Mouse (Mus musculus) liver, embryonic 15.5 days (tissue): ENCODE measurements around the gene Ccdc182. TPM values are rescaled to one million over a fixed set of nuclear protein-coding genes. Genes with fewer than 3 reads are reported as not detected.

Source experiments
- ATAC-seq: fragments of 200-750 bp; cut with Nextera tagmentation; 2 replicates; pipeline ENCODE4 v1.8.0; 2017; ENCODE audit warnings: moderate number of reproducible peaks, mild to moderate bottlenecking, moderate library complexity; ENCODE audit not compliant: insufficient read depth
- H3K27ac ChIP-seq: fragments of 300-500 bp; sonication (generic); replicated peaks from 2 replicates; pipeline ENCODE4 v1.5.1; 2015; ENCODE audit warnings: mild to moderate bottlenecking, inconsistent platforms
- H3K27me3 ChIP-seq: fragments of 300-500 bp; sonication (generic); 2 replicates; pipeline ENCODE4 v1.6.1; 2015; ENCODE audit warnings: mild to moderate bottlenecking, inconsistent platforms
- H3K36me3 ChIP-seq: fragments of 300-500 bp; sonication (generic); replicated peaks from 2 replicates; pipeline ENCODE4 v1.6.1; 2015; ENCODE audit warnings: moderate library complexity, mild to moderate bottlenecking, inconsistent platforms
- H3K4me1 ChIP-seq: fragments of 300-500 bp; sonication (generic); replicated peaks from 2 replicates; pipeline ENCODE4 v1.6.1; 2015; ENCODE audit warnings: inconsistent platforms
- H3K4me2 ChIP-seq: fragments of 300-500 bp; sonication (generic); 2 replicates; pipeline ENCODE4 v1.6.1; 2015; ENCODE audit warnings: moderate library complexity, mild to moderate bottlenecking, inconsistent platforms
- H3K4me3 ChIP-seq: fragments of 300-500 bp; sonication (generic); replicated peaks from 2 replicates; pipeline ENCODE4 v1.5.1; 2015; ENCODE audit warnings: mild to moderate bottlenecking, inconsistent platforms
- H3K9ac ChIP-seq: fragments of 300-500 bp; sonication (generic); 2 replicates; pipeline ENCODE4 v1.6.1; 2015; ENCODE audit warnings: moderate library complexity, mild to moderate bottlenecking, inconsistent platforms
- H3K9me3 ChIP-seq: fragments of 300-500 bp; sonication (generic); replicated peaks from 2 replicates; pipeline ENCODE4 v1.6.1; 2016; ENCODE audit warnings: inconsistent platforms
- WGBS: fragments of 180-500 bp; shearing (Covaris S2); methylation state at CpG from one replicate; pipeline ENCODE4 v1.1.7; 2015; ENCODE audit warnings: mixed read lengths; ENCODE audit not compliant: insufficient replicate concordance; 5-methylcytosine and 5-hydroxymethylcytosine counted together
- polyA plus RNA-seq: library from polyadenylated mRNA; unstranded; fragments of >200 nt; fragmentation: Nextera tagmentation; extraction: Ambion mirVana; gene quantifications from 2 replicates; pipeline ENCODE4 v1.2.1, GENCODE M21; 2015

Gene Ccdc182
- polyA plus RNA-seq, 1 experiment from 2014 or later, result not detected

GRCm38 (mm10) chr11:88260463-88260862 lies 33.4 kb upstream of the Ccdc182 start:
- Histone ChIP-seq H3K4me2 (no peak overlapping the region), H3K4me1 (no peaks in the 10 kb centered on the region), H3K9me3 (no peaks in the 10 kb centered on the region), H3K27me3 (peaks cover 37% of the 10 kb centered on the region), H3K36me3 (no peaks in the 10 kb centered on the region), H3K9ac (no peak overlapping the region), H3K27ac (no peak overlapping the region), H3K4me3 (no peak overlapping the region)
- ATAC-seq, result no peak
- 39% methylated on average over 7 of the region's 7 CpGs for WGBS

DNA sequence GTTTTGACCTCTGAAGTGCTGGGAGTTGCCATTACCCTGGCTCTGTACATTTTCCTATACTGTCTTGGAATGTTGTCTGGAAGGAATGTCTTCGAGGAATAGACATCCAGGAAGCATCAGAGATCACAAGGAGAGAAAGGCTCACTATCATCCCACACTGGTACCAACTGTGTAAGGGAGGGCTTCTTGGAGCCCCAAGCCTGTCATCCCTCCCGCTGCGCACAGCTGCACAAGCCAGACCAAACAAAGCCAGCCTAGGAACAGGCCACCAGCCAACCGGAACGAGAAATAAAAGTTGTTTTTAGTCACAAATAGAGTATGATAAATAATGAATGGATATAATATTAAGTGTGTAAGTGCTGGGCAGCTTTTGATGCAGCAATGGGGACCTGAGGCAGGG lies 29.0 kb upstream of the Ccdc182 start:
- Histone ChIP-seq H3K4me2 (no peak overlapping the region), H3K27ac (no peak overlapping the region), H3K4me3 (no peak overlapping the region), H3K9me3 (no peaks in the 10 kb centered on the region), H3K9ac (no peak overlapping the region), H3K36me3 (no peaks in the 10 kb centered on the region), H3K4me1 (no peaks in the 10 kb centered on the region), H3K27me3 (peaks cover 59% of the 10 kb centered on the region)
- no peak for ATAC-seq
- WGBS, result 65% methylated on average over 5 of the region's 5 CpGs

GRCm38 (mm10) chr11:88266311-88266710 lies 27.5 kb upstream of the Ccdc182 start:
- no peak overlapping the region for H3K9ac ChIP-seq
- H3K27ac ChIP-seq, result no peak overlapping the region
- no peak overlapping the region for H3K4me2 ChIP-seq
- no peaks in the 10 kb centered on the region for H3K4me1 ChIP-seq
- peaks cover 57% of the 10 kb centered on the region for H3K27me3 ChIP-seq
- no peak overlapping the region for H3K4me3 ChIP-seq
- no peaks in the 10 kb centered on the region for H3K36me3 ChIP-seq
- WGBS, result 47% methylated on average over 6 of the region's 6 CpGs
- H3K9me3 ChIP-seq, result no peaks in the 10 kb centered on the region
- ATAC-seq, result no peak

GRCm38 (mm10) chr11:88271870-88272269 lies 22.0 kb upstream of the Ccdc182 start:
- no peak overlapping the region for H3K4me3 ChIP-seq
- WGBS, result 34% methylated on average over 3 of the region's 3 CpGs
- H3K9ac ChIP-seq, result no peak overlapping the region

DNA sequence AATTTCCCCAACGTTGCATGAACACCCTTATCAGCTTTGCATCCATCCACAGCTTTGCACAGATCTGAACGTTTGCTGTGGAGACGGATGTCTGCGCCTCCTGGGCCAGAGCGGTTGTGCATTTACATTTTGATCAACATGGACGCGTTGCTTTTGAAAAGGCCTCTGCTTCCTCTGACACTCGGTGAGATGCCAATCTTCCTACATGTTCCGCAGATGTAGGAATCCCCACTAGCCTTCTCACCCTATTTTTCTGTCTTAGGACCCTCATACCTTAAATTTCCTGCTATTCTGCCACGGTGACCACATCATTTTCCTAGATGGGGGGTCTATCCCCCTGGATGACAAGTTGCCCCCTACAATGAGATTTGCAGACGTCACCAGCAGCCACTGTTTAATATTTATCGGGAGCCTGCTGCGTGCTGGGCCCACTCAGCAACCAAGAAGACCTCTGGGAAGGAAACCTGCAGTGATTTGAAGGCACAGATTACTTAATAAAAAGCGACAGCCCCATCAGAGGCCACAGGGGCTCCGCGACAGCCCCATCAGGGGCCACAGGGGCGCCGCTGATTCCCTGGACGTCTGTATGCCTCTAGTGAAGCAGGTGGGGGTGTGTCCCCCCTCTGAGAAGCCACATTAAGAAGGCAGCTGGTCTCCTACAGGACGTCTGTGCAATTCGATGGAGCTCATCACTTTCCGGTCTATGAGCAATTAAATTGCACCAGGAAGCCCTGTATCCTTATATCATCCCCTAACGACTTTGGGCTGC lies 19.6 kb upstream of the Ccdc182 start:
- no peak overlapping the region for H3K4me3 ChIP-seq

More at GRCm38 (mm10) chr11:88271870-88272269, 22.0 kb upstream of the Ccdc182 start:
- no peaks in the 10 kb centered on the region for H3K9me3 ChIP-seq
- H3K4me1 ChIP-seq, result no peaks in the 10 kb centered on the region
- no peak overlapping the region for H3K27ac ChIP-seq
- no peak for ATAC-seq
- H3K4me2 ChIP-seq, result no peak overlapping the region
- H3K27me3 ChIP-seq, result peaks cover 63% of the 10 kb centered on the region
- no peaks in the 10 kb centered on the region for H3K36me3 ChIP-seq

GRCm38 (mm10) chr11:88274901-88275498 lies 18.9 kb upstream of the Ccdc182 start:
- 36% methylated on average over 13 of the region's 13 CpGs for WGBS
- H3K36me3 ChIP-seq, result no peaks in the 10 kb centered on the region
- no peak overlapping the region for H3K4me2 ChIP-seq
- no peaks in the 10 kb centered on the region for H3K9me3 ChIP-seq
- H3K27me3 ChIP-seq, result peaks cover 44% of the 10 kb centered on the region
- H3K4me1 ChIP-seq, result no peaks in the 10 kb centered on the region
- no peak overlapping the region for H3K4me3 ChIP-seq
- no peak for ATAC-seq
- H3K27ac ChIP-seq, result no peak overlapping the region
- H3K9ac ChIP-seq, result no peak overlapping the region

More for the DNA sequence above, 19.6 kb upstream of the Ccdc182 start:
- no peak overlapping the region for H3K9ac ChIP-seq
- 51% methylated on average over 23 of the region's 23 CpGs for WGBS
- H3K27me3 ChIP-seq, result peaks cover 48% of the 10 kb centered on the region
- ATAC-seq, result no peak
- H3K36me3 ChIP-seq, result no peaks in the 10 kb centered on the region
- H3K4me1 ChIP-seq, result no peaks in the 10 kb centered on the region
- no peaks in the 10 kb centered on the region for H3K9me3 ChIP-seq
- H3K4me2 ChIP-seq, result no peak overlapping the region
- no peak overlapping the region for H3K27ac ChIP-seq

DNA sequence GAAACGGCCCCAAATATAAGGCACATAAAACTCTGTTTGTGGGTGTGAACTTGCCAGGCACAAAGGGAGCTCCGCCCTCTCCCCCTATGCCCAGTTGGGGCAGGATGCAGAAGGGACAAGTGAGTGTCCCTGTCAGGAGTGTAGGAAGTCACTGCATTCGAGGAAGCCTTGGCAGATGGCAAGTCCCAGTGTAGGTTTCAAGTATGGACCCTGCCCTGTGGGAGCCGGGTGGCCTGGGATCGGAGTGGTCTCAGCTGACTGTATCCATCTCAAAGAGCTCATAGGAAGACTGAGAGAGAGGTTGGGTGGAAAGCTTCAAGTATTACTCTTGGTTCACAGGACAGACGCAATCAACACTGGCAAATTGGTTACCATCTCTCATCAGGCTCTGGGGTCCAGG lies 17.9 kb upstream of the Ccdc182 start:
- H3K9me3 ChIP-seq, result no peaks in the 10 kb centered on the region
- H3K9ac ChIP-seq, result no peak overlapping the region
- no peak overlapping the region for H3K27ac ChIP-seq
- H3K4me1 ChIP-seq, result no peaks in the 10 kb centered on the region
- no peaks in the 10 kb centered on the region for H3K36me3 ChIP-seq
- H3K4me3 ChIP-seq, result no peak overlapping the region
- H3K27me3 ChIP-seq, result peaks cover 39% of the 10 kb centered on the region
- 51% methylated on average over 6 of the region's 6 CpGs for WGBS
- no peak overlapping the region for H3K4me2 ChIP-seq
- no peak for ATAC-seq

- 66% methylated on average over 19 of the region's 19 CpGs for WGBS
- Histone ChIP-seq H3K27ac (no peak overlapping the region), H3K4me3 (no peak overlapping the region), H3K4me1 (no peaks in the 10 kb centered on the region), H3K4me2 (no peak overlapping the region), H3K36me3 (no peaks in the 10 kb centered on the region), H3K9me3 (no peaks in the 10 kb centered on the region), H3K27me3 (peaks cover 35% of the 10 kb centered on the region), H3K9ac (no peak overlapping the region)
- no peak for ATAC-seq
Observed at GRCm38 (mm10) chr11:88276534-88277308, 17.1 kb upstream of the Ccdc182 start.

DNA sequence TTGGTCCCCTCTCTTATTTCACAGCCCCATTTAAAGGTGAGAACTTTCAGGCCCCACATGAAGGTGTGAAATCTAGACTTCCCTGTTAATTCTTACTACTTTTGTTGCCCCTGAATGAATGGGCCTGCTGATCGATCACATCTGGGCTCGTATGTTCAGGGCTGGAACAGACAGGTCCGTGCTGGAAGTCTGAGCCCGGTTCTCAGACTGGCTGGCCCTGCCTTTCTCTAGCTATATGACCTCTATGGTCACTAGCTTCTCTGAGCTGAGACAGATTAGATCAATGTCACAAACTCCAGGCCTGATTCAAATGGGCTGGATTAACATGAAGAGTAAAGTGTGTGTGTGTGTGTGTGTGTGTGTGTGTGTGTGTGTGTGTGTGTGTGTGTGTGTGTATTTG lies 14.9 kb upstream of the Ccdc182 start:
- Histone ChIP-seq H3K4me1 (no peaks in the 10 kb centered on the region), H3K27me3 (peaks cover 22% of the 10 kb centered on the region), H3K4me2 (no peak overlapping the region), H3K9me3 (no peaks in the 10 kb centered on the region), H3K4me3 (no peak overlapping the region), H3K9ac (no peak overlapping the region), H3K36me3 (no peaks in the 10 kb centered on the region), H3K27ac (no peak overlapping the region)
- no peak for ATAC-seq
- WGBS, result 43% methylated on average over 4 of the region's 4 CpGs

DNA sequence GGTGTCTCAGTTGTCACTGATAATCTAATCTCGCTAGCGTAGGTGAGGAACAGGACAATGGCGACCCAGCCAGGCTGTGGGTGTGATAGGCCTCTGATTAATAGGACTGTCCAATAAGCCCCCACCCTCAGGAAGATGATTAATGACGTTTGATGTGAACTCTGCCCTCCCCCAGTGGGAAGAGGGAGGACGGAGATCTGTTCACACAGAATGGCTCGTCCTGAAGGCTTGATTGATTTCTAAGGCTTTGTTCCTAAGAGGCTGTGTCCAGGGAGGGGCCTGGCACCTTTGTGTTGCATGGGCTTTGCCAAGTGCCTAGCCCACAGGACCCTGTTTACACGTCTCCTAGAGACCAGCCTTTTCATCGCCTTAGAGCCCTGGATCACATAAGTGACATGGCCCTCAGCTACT lies 13.4 kb upstream of the Ccdc182 start:
- no peak overlapping the region for H3K9ac ChIP-seq
- ATAC-seq, result no peak
- H3K36me3 ChIP-seq, result no peaks in the 10 kb centered on the region
- no peak overlapping the region for H3K4me3 ChIP-seq
- H3K4me1 ChIP-seq, result no peaks in the 10 kb centered on the region
- peaks cover 10% of the 10 kb centered on the region for H3K27me3 ChIP-seq
- H3K4me2 ChIP-seq, result no peak overlapping the region
- WGBS, result 45% methylated on average over 8 of the region's 8 CpGs
- no peaks in the 10 kb centered on the region for H3K9me3 ChIP-seq
- no peak overlapping the region for H3K27ac ChIP-seq

- Histone ChIP-seq H3K9me3 (no peaks in the 10 kb centered on the region), H3K27me3 (peaks cover 4% of the 10 kb centered on the region), H3K27ac (no peak overlapping the region), H3K4me1 (no peaks in the 10 kb centered on the region), H3K4me3 (no peak overlapping the region), H3K9ac (no peak overlapping the region), H3K36me3 (no peaks in the 10 kb centered on the region), H3K4me2 (no peak overlapping the region)
- no peak for ATAC-seq
- 54% methylated on average over 8 of the region's 8 CpGs for WGBS
Observed at GRCm38 (mm10) chr11:88281428-88282119, 12.3 kb upstream of the Ccdc182 start.
